Mouse (Mus musculus): ENCODE data around the gene Pabpn1l.

The Pabpn1l gene

DNA sequence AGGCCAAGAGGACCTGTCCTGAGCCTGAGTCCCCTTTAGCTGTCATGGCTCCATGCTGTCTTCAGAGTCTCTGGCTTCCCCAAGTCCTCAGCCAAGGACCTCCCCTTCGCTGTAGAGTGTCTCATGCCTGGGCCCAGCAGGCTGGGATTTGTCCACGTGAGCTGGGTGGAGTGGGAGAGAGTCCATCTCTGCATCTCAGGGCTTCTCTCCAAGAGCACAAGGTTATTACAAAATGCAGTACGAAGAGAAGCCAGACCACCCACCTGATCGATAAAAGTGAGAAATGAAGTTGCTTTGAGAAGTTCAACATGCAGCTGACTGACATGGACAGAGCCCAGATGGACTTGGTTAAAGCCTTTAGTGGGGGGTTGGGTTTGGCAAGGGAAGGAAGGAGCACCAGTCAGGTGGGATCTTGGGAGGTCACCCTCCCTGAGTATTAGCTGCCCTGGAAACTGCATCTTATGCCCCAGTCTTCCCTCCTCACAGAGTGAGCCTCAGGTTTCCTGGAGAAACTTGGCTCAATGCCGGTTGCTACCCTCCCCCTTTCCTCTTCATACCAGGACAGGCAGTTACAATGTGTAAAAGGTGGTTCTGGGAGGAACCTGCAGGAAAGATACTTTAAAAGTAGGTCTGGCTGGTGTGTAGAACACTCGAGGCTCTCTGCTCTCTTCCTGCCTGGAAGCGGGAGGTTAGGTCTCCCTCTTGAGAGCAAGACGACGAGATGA lies 6.2 kb downstream of the Pabpn1l start:
- no peak for DNase-seq

DNA sequence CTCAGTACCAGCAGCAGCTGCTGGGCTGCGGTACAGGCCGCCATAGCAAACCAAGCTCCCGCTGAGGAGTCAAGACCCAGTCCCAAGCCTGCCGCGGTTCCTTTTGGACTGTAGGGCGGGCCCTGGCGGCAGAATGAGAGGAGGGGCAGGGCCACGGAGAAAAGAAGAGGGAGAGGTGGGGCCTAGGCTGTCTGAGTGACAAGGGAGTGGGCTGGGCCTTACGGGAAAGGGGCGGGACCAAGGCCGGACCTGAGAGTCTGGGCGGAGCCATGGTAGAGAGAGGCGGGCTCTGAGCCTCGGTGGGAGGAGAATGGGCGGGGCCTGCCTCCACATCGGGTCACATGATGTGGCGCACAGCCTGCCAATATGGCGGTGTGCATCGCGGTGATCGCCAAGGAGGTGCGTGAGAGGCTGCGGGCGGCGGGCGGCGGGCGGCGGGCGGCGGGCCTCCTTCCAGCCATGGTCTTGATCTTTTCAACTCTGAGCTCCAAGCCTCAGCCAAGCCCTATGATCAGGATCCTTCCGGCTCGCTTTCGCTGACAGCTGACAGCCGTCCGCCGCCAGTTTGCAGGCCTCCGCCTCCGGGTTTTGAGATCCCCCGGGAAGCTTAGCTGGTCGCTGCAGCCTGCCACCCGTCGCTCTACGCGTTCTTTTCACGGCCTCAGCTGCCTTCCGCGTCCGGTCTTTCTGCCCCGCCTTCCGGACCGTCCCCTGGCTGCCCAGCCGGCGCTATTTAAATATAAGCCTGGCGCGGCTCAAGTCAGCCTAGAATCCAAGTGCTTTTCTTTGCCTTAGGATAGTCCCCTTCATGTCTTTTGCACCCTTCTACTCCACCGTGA lies 11.0 kb downstream of the Pabpn1l start, which contains the start of the genes Galns and Trappc2l:
Gene Galns (minus strand): TSS at position 169 of the 839 bp plus-strand sequence.
Gene Trappc2l (plus strand): TSS at position 346 of the 839 bp plus-strand sequence.
- peak; percentile 96 to 97 for DNase-seq

DNA sequence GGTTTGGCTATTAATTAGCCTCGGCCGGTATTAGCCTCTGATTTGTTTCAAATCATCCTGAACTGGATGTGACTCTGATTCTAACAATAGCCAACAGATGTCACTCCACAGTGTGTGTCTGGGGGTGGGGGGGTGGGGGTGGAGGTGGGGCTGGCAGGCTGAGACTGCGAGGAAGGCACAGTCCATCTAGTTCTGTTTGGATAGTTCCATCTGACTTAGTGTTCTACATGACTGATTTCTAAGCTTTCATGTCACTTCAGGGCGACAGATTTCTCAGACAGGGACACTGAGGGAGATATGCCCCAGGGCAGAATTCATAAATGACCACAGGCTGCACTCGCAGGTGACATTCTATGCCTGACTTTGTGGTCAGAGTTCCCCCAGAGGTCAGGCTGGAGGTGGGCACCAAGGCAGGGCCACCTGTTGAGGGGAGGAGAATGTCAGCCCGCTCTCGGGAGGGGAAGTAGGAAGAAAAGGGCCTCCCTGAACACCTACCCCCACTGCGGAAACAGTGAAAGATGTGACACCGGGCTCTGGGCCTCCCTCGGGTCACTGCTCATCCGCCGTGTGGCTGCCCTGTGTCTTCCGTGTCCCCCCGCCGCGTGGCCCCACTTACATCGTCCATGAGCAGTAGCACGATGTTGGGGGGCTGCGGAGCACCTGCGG lies 11.8 kb downstream of the Pabpn1l start:
- DNase-seq, result no peak

DNA sequence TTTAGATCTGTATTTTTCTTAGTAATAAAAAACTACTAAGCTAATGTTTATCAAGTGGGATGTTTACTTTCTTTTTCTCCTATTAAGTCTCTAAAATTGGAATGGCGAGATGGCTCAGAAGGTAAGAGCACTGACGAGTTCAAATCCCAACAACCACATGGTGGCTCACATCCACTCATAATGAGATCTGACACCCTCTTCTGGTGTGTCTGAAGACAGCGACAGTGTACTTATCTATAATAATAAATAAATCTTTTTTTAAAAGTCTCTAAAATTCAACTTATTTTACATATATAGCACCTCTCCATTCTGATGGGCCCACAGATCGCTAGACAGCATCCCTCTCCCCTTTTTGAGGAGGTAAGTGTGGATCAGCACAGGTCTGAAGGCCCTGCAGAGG lies 12.3 kb downstream of the Pabpn1l start:
- DNase-seq, result no peak

DNA sequence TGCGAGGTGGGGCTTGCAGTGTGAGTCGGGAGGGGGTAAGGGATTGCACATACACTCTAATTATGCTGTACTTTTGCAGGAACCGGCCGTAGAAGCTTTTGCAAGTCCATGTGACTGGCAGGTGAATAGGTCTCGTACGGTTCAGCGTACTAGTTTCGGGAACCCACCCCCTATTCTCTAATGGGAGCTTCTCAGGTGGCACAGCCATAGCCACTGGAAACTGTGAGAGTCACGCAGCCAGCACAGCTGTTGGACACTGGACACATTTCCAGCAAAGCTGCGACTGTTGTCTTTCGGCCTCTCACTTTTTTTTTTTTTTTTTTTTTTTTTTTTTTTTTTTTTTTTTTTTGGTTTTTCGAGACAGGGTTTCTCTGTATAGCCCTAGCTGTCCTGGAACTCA lies 15.7 kb downstream of the Pabpn1l start:
- DNase-seq, result no peak

DNA sequence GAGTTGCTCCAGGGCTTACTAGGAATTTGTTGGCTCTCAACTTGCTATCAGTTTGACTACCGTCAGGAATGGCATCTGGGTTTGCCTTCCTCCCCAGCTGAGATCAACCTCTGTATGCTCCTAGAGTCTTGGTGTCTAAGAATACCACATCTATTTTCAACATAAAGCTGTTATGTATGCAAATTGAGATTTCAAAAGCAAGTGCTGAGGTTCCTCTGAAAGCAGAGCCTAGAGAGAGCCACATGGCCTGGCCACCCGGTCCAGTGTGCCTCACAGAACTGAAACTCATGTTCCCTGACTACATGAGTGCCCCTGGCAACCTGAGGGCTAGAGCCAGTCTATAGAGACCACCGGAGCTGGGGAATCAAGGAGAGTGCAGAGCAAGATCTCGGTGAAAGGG lies 17.2 kb downstream of the Pabpn1l start:
- no peak for DNase-seq

DNA sequence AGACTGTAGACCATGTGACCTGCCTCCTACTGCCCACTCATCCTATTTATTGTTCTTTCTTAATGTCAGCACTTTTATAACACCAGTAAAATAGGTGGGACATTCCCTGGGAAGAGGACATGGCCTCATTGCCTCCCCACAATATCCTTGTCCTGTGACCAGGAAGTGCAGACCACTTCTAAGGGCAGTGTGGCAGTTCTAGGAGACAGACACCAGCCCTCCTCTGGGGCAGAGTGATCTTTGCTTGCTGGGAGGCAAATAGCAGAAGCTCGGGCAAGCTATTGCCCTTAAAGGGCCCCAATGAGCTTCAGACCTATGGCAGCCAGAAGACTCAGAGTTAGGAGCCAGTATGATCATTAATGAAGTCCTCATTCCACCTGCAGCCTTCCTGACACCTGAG lies 17.9 kb downstream of the Pabpn1l start:
- DNase-seq, result no peak

DNA sequence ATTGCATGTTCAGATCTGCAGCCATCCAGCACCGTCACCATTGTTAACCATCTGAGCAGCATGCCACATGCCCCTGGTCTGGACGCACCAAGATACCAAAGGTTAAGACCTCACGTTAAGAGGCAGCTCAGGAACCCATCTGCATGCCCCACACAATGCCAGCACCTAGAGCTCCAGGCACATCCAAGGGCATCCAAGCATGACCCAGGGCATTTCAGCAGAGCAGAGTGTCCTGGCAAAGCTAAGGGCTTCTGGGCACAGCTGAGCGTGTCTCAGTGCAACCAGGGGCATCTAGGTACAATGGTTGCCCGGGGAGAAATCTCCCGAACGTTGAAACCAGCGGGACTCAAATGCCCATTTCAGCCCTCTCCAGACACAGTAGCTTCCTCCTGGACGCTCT lies 21.9 kb downstream of the Pabpn1l start:
- no peak for DNase-seq

DNA sequence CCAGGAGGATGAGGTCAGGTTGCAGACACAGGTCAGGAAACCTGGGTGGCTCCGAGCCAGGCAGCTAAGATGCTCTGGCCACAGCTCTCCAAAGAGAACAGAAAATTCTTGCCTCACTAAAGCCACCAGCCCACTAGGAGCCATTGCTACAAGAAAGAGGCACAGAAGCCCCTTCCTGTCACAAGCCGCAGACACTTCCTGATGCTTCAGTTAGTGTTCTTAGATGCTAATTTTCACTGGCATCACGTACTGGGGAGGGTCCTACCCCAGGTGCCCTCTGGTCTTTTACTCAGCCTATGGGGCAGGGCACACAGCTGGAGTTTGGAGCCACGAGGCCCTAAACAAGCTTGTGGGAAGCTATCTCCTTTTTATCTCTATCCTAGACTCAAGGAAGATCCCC lies 26.5 kb downstream of the Pabpn1l start:
- DNase-seq, result no peak

DNA sequence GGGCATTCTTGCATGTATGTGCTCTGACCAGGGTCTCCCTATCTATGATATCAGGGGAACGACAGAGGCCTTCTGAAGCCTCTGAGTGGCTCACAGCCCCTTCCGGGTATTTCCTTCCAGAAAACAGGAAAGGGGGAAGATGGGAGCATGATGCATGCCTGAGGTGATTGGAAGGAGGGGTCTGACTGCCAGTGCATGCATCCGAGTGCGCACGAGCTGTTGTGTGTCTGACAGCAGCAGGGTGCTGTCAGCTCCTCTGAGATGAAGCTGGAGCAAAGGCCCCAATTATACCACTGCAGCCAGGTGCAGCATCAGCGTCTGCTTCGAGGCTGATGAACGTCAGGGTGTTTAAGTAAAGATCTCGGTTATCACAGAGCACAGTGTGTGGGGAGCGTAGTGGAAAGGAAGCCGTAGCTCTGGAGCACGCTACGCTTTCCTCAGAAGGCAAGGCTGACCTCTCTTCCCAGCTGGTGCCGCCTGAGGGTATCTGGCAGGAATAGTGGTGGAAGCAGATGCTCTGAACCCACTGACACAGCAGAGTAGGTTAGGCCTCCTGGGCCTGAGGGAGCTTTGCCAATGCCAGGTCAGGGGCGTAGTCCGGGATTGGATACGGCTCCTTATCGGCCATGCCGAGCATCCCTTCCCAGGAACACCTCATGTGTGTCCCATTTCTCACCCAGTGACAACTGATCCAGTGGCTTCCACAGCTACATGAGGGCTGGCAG lies 28.6 kb downstream of the Pabpn1l start:
- peak; percentile 59 to 70 for DNase-seq

DNA sequence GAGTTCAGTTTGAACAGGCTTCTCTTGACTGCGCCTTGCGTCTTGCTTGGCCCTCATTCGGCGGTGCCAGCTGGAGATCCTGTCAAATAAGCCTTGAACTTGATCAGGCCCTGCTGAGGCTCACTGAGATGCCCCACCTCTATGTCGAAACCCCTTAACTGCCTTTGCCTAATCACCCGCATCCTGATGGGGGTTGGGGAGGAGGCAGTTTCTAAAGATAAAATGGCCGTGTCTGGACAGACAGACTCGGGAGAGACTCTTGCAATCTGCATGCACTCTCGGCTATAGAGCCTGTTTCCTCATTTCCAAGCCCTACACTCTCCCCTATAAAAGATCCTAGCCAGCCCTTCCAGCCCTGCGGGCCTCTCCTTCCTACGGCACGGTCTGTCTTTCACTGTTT lies 29.3 kb downstream of the Pabpn1l start:
- DNase-seq, result no peak

DNA sequence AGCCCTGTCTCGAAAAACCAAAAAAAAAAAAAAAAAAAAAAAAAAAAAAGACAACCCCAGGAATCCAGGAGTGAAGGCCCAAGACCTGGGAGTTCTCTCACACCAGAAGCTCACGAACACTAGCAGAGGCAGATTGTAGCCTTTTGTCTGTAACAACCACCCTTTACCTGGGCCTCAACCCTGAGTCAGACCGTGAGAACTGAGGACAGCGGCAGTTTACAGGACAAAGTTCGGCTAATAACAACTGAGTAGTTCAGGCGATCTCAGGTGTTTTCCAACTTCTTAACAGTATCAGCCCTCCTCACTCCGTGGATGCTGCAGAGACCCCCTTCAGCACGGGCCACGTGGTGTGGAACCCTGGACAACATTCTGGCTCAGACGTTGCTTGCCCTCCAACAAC lies 35.8 kb downstream of the Pabpn1l start:
- DNase-seq, result no peak

DNA sequence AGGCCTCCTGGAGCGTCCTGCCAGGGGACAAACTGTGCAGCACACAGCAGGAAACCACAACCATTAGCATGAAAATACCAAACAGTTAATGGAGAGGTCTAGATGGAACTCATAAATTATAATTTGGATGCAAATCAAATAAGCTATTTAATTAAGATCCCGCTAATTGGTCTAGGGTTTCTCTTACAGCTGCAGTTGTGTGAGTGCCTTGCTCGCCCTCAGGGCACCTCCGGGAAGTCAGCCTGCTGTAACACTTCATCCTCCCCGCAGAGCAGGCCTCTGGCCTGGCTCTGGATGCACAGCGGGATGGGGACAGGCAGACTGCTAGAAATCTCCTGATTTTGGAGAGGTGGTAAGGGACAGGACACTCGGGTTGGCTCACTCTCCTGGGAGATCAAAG lies 36.4 kb downstream of the Pabpn1l start:
- no peak for DNase-seq

DNA sequence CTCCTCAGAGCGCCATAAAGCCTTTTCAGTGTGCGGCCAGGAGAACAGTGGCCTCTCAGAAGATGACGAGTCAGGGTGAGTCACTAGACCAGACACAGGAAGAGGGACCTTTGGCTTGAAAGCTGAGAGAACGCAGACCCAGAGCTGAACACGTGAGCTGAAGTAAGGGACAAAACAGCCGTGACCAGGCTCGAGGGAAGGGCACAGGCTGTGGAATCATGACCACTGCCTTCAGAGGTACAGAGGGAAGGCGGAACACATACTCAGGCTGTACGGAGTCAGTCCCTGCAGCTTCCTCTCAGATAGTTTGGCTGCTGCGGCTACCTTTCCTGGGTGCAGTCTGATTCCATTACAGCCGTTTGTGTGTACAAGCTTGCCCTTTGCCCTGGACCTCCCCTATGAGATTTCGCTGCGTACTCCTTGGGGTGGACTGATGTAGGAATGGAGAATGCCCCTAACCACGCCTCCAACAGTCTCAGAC lies 37.1 kb downstream of the Pabpn1l start:
- no peak for DNase-seq

DNA sequence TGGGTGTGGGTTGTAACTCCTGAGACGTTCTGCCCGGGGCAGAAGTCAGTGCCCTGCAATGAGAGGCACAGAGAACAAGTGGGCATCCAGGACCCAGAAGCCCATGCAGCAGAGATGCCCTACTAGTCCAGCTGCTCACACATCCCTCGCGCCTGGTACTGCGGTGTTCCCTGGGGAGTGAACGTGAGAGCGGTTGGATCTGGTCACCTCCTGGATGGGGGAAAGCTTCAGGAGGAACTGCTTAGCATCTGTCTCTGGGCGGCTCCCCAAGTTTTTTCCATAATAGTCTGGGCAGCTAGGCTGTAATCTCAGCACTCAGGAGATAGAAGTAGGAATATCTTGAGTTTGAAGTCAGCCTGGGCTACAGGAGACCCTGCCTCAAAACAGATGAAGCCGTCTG lies 37.6 kb downstream of the Pabpn1l start:
- no peak for DNase-seq

DNA sequence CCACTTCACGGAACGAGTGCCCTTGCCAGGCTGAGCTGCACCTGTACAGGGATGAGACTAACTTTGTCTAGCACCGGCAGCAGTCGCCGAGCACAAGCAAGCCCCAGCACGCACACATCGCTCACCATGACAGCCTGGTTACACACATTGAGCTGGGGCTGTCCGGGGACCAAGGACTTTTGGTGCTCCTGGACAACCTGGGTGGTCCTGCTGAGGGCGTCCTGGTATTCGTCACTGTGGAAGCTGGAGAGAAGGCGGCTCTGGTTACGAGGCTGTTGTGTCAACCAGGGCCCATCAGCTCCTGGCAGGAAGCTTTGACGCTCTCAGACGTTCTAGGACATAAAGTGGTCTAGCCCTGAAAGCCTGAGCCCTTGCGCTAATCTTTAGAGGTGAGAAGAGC lies 41.6 kb downstream of the Pabpn1l start:
- DNase-seq, result no peak

DNA sequence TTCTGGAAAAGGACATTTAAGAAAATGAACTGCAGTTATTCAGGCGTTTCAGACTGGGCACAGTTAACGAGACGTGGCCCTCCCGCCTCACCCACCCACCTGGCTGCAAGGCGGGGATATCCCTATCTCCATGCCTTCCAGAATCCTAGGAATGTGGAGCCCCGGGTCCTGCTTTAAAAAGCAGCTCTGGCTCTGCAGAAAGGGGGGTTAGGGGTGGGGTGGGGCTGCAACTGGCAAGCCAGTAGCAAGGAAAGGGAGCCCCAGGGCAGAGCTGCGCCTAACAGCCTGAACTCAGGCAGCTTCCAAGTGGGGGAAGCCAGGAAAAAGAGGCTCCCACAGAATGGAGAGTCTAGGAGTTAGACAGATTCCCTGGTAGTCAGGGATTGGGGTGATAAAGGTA lies 43.3 kb downstream of the Pabpn1l start:
- DNase-seq, result no peak

DNA sequence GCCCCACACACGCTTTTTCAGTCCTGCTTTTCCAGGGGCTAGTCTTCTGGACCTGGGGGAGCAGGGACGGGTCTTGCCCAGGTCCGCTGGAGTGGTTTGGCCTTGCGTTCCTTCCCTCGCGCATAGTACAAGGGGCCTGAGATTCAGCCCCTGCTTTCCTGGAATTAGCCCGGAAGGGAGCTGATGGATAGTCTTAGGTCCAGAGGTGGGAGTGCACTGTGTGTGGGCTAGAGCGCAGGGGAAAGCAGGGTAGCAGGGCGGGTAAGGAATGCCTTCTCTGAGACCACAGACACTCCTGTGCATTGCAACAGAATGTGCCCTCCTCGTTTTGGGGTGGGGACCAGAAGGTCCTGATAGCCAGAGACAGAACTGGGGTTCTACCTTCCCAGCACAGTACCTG lies 45.4 kb downstream of the Pabpn1l start:
- DNase-seq, result no peak

DNA sequence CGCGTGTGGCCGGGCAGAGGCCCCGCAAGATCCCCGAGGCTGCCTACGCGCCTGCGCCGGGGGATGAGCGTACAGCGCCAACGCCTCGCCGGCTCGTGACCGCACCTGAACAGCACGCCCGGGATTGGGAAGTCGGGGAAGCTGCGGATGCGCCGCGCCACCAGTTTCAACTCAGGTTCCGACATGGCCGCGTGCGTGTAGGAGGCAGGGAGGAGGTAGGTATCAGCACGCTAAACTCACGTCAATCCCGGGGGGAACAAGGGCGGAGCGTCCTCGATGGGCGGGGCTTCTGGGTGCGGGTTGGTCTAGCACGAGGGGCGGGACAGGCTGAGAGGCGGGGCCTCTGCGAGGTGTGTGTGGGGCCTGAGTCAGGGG lies 45.9 kb downstream of the Pabpn1l start, which contains the start of gene Aprt:
Gene Aprt (minus strand): TSS at position 262 of the 375 bp plus-strand sequence.
- DNase-seq, result peak; percentile 94 to 95

DNA sequence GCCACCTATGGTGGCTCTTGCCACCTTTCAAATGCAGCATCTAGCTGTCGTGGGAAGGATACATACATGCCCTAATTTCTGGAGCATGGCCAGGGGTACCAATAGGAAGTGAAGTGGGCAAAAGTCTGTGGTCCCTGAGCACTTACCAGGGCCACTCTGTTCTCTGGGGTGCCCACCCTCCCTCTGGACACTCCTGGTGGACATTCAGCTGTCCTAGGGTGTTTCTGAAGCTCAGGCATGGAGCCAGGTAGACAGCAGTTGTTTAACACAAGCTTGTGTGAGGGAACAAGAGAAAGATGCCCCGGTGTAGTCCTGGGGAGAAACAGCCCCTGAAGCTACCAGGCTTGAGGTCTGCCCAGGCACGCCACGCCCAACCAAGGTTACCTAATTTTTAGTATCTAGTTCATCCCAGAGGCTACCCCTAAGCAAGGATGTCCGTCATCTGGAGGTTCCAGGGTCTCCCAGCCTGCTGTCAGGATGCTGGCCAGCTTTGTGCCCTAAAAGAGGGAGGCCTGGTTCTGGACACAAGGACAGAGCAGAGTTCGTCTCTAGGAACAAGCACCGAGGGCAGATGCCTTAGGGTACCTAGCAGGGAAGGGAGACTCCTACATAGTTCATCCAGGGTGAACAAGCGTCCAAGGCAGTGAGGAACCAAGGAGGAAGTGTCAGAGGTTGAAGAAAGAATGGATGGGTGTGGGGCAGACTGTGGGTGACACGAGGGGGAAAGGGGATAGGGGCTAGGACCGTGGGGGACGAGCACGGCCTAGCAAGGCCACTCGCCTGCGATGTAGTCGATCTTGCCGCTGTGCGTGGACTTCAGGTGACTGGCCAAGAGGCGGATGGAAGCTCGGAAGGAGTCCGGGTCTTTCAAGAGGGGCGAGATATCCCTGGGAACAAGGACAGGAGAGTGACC lies 46.5 kb downstream of the Pabpn1l start:
- peak; percentile 38 to 49 for DNase-seq

DNA sequence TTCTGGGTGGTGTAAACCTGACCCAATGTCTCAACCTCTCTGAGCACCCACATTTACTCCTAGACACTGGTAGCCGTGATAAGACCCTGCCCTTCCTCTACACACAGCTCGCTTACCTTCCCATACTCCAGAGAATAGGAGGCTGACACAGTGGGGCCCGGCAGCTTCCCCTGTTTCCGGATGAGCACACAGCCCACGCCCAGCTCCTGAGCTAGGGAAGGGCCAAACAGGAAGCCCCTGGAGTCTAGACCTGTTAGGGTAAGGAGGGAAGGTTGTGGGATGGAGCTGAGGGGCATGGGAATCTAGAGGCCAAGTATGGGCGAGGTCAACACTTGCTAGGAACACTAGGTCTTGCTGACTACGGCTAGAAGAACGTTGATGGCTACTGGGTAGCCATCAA lies 47.3 kb downstream of the Pabpn1l start:
- DNase-seq, result no peak

All from cerebellum, postnatal 14 days (tissue).